Mouse (Mus musculus) small intestine, adult 2 months (tissue): ENCODE results near the gene Myh7. TPM values are rescaled to one million over a fixed set of nuclear protein-coding genes. Genes with fewer than 3 reads are reported as not detected.
"Not testable (repeated sequence)": the region's sequence is repeated elsewhere in the genome, so short reads cannot be mapped to it uniquely, and the experiment has no call there.

Source experiments
- H3K27ac ChIP-seq: fragments of 200-500 bp; 2 replicates; pipeline ENCODE4 v1.5.1; 2012; ENCODE audit warnings: low read depth, low read length, control low read depth, inconsistent platforms; ENCODE audit not compliant: insufficient read depth
- H3K27me3 ChIP-seq: fragments of 200-500 bp; 2 replicates; pipeline ENCODE4 v1.6.1; 2012; ENCODE audit warnings: mild to moderate bottlenecking, moderate library complexity, low read length, inconsistent platforms; ENCODE audit not compliant: control insufficient read depth, insufficient read depth
- H3K36me3 ChIP-seq: fragments of 200-500 bp; 2 replicates; pipeline ENCODE4 v1.6.1; 2012; ENCODE audit warnings: mild to moderate bottlenecking, low read length, control low read depth, inconsistent platforms; ENCODE audit not compliant: control insufficient read depth, insufficient read depth
- H3K4me1 ChIP-seq: fragments of 200-500 bp; 2 replicates; pipeline ENCODE4 v1.6.1; 2012; ENCODE audit warnings: low read length, inconsistent platforms, mixed read lengths; ENCODE audit not compliant: control insufficient read depth, insufficient read depth, insufficient read length
- H3K4me3 ChIP-seq: fragments of 200-500 bp; 2 replicates; pipeline ENCODE4 v1.5.1; 2012; ENCODE audit warnings: low read depth, mild to moderate bottlenecking, control low read depth, inconsistent platforms, low read length, moderate library complexity
- CTCF ChIP-seq: fragments of 200-500 bp; IDR thresholded peaks from 2 replicates; pipeline ENCODE4 v1.5.1; 2012; ENCODE audit warnings: low read depth, mild to moderate bottlenecking, control low read depth, inconsistent platforms, low read length, moderate library complexity, mixed read lengths; ENCODE audit not compliant: insufficient replicate concordance, insufficient read length; ENCODE audit errors: extremely low read depth
- POLR2A ChIP-seq: fragments of 200-500 bp; IDR thresholded peaks from 2 replicates; pipeline ENCODE4 v1.6.1; 2012; ENCODE audit warnings: low read depth, mild to moderate bottlenecking, control low read depth, inconsistent platforms, low read length, moderate library complexity
- WGBS: fragments of 180-500 bp; shearing (Covaris S2); methylation state at CpG from one replicate; pipeline ENCODE4 v1.1.7; 2018; 5-methylcytosine and 5-hydroxymethylcytosine counted together
- polyA plus RNA-seq: library from polyadenylated mRNA; depleted of rRNA; stranded (reverse); fragments of >200 nt; gene quantifications from 2 replicates; pipeline ENCODE4 v1.2.3, GENCODE M21; 2012

Gene Myh7
- polyA plus RNA-seq, 1 experiment: 0.10 TPM

GRCm38 (mm10) chr14:54948781-54949180 lies 45.6 kb downstream of the Myh7 start:
- Histone ChIP-seq H3K27ac (no peak overlapping the region), H3K27me3 (no peaks in the 10 kb centered on the region), H3K4me1 (no peaks in the 10 kb centered on the region), H3K36me3 (no peaks in the 10 kb centered on the region), H3K4me3 (no peak overlapping the region)
- 81% methylated on average over 9 of the region's 9 CpGs for WGBS
- TF ChIP-seq CTCF (no peak), POLR2A (no peak)

- not testable (repeated sequence) for H3K27me3 ChIP-seq, H3K4me3 ChIP-seq, H3K4me1 ChIP-seq, H3K27ac ChIP-seq, H3K36me3 ChIP-seq
- WGBS: 89% methylated on average over 11 of the region's 11 CpGs
These were observed 47.4 kb downstream of the Myh7 start for GRCm38 (mm10) chr14:54947008-54947407.

GRCm38 (mm10) chr14:54945975-54946704 lies 48.3 kb downstream of the Myh7 start:
- TF ChIP-seq POLR2A (no peak), CTCF (no peak)
- Histone ChIP-seq H3K27me3 (no peaks in the 10 kb centered on the region), H3K4me1 (no peaks in the 10 kb centered on the region), H3K27ac (no peak overlapping the region), H3K4me3 (no peak overlapping the region), H3K36me3 (no peaks in the 10 kb centered on the region)
- 77% methylated on average over 19 of the region's 19 CpGs for WGBS

- Histone ChIP-seq H3K36me3 (no peaks in the 10 kb centered on the region), H3K4me1 (no peaks in the 10 kb centered on the region), H3K27me3 (no peaks in the 10 kb centered on the region), H3K27ac (no peak overlapping the region), H3K4me3 (no peak overlapping the region)
- 56% methylated on average over 2 of the region's 2 CpGs for WGBS
- TF ChIP-seq POLR2A (no peak), CTCF (no peak)
These were observed 49.5 kb downstream of the Myh7 start for GRCm38 (mm10) chr14:54944939-54945338.

- TF ChIP-seq POLR2A (no peak), CTCF (no peak)
- no peaks in the 10 kb centered on the region for H3K36me3 ChIP-seq
- no peaks in the 10 kb centered on the region for H3K4me1 ChIP-seq
- 92% methylated on average over 7 of the region's 7 CpGs for WGBS
- no peaks in the 10 kb centered on the region for H3K27me3 ChIP-seq
- no peak overlapping the region for H3K27ac ChIP-seq
- no peak overlapping the region for H3K4me3 ChIP-seq
These were observed 50.5 kb downstream of the Myh7 start for GRCm38 (mm10) chr14:54943971-54944370.

- Histone ChIP-seq H3K4me3 (no peak overlapping the region), H3K36me3 (no peaks in the 10 kb centered on the region), H3K4me1 (no peaks in the 10 kb centered on the region), H3K27me3 (no peaks in the 10 kb centered on the region), H3K27ac (no peak overlapping the region)
- TF ChIP-seq POLR2A: no peak
- no peak for TF ChIP-seq CTCF
- 87% methylated on average over 8 of the region's 8 CpGs for WGBS
These were observed 51.9 kb downstream of the Myh7 start for GRCm38 (mm10) chr14:54942479-54942878.

GRCm38 (mm10) chr14:54941024-54941978 lies 53.1 kb downstream of the Myh7 start:
- Histone ChIP-seq H3K4me3 (no peak overlapping the region), H3K4me1 (no peaks in the 10 kb centered on the region), H3K36me3 (no peaks in the 10 kb centered on the region), H3K27me3 (no peaks in the 10 kb centered on the region), H3K27ac (no peak overlapping the region)
- 35% methylated on average over 13 of the region's 13 CpGs for WGBS
- no peak for TF ChIP-seq POLR2A
- TF ChIP-seq CTCF: no peak
